Mouse (Mus musculus) regulatory T cell (primary cell): ENCODE results near the gene Qsox2.

Source experiments
- in situ Hi-C: fragments of 300-600 bp; cut with MboI, MseI; formaldehyde crosslinking; loops from one replicate; pipeline ENCODE4 v1.15.1; 2025; ENCODE audit warnings: high pct_unique_total_duplicates

Gene Qsox2

GRCm38 (mm10) chr2:26168843-26169579 is 68.3 kb downstream of the Qsox2 start:
- in situ Hi-C loops = no loop called here

- in situ Hi-C loops = no loop called here
Observed at GRCm38 (mm10) chr2:26166890-26167289, 70.4 kb downstream of the Qsox2 start.
